Mouse (Mus musculus) R1 (cell line): Measurements from ENCODE around the gene Lama1.
"Not testable (repeated sequence)": the region's sequence is repeated elsewhere in the genome, so short reads cannot be mapped to it uniquely, and the experiment has no call there.

ENCODE experiments used
- DNase-seq: peaks from one replicate; pipeline ENCODE4 v3.0.0-alpha.2; 2018; ENCODE audit warnings: low read depth, low spot score

Gene Lama1

DNA sequence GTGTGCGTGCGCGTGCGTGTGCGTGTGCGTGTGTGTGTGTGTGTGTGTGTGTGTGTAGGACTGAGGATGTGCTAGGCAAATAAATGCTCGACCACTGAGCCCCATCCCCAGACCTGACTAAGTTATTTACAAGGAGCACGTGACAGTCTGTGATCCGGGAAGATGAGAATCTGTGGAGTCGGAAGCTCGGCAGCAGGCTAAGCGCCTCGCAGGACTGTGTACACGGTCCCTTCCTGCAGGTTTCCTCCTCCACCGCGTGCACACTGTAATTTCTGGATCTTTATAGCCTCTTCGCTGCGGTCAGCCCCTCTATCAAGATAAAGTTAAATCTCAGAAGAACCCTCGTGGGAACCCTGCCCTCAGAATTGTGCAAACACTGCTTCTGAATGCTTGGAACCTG is 18.4 kb downstream of the Lama1 start:
- DNase-seq, result peak; percentile 36

DNA sequence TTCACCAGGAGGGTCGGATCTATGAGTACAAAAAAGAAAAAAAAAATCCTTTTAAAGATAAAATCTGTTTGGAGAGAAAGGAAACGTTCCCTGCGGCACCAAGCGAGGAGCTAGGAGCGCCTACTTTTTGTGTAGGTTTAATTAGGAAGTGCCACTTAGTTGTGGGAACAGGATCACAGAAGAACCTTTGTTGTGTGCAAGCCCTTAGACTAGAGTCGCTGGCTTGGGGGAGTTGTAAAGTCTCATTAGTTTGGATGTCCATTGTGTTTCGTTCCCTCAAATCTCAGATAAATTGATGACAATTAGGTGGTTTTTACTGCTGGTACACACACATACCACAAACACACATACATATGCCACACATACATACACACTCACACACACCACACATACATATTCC is 25.0 kb downstream of the Lama1 start:
- DNase-seq, result no peak

DNA sequence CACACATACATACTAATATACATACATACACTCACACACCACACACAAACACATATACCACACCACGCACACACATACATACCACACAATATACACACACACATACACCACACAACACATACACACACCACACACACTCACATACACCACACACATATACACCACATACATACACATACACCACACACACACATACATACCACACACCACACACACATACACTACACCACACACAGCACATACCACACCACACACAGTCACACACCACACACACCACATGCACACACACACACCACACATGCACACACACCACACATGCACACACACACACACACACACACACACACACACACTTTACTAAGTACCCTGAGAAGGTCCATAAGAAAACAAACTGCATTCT is 25.5 kb downstream of the Lama1 start:
- no peak for DNase-seq

DNA sequence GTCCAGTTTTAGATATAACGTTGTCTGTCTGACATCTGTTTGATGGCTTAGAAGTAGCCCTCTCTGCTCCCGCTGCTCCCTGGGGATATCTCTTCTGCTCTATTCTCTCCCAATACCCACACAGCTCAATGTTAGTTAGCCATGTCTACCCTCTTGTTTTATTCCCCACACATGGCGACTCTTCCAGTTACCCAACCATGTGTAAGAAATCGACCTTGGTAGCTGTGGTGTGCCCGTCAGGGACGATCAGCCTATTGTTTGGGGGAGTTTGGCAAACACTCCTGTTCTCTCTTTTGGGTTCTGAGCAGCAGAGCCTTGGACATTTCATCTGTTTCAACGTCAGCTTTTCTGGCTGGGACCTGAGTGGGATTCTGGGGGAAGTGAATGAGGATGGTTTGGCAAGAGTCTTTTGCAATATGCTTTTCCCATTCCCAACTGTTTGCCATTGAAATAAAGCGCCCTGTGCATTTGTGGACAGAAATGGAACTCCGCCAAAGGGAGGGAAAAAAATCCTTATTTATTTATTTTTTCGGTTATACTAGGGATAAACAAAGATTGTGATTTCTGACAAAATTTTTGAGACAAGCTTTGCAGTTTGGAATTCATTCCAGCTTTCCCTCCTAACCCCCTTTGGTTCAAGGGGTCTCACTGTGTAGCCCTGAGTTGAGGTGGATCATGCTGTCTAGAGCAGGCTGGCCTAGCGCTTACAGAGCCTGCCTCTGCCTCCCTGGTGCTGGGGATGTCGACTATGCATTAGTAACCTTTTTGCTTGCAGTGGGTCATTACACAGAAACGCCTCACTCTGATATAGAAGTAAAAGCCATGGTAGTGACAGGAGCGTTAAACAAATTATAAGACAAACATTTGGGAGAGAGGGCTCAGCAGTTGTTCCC is 26.4 kb downstream of the Lama1 start:
- DNase-seq, result no peak

DNA sequence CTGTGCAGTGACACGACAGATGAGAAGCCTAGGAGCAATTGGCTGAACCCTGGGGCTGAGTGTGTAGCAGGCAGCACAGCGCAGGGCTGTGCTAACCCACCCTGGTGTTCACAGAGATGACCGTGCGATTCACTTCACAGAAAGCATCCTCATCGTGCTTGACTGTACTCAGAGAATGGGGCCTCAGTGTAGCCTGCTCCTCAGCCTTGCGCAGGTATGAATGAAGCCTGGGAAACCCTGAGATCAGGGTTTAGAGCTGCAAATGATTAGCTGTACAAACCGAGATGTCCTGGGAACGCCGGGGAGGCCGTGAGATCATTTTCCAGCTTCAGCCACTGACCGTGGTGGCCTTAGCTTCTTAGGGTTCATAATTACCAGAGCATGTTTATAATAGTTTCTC is 29.5 kb downstream of the Lama1 start:
- DNase-seq, result no peak

DNA sequence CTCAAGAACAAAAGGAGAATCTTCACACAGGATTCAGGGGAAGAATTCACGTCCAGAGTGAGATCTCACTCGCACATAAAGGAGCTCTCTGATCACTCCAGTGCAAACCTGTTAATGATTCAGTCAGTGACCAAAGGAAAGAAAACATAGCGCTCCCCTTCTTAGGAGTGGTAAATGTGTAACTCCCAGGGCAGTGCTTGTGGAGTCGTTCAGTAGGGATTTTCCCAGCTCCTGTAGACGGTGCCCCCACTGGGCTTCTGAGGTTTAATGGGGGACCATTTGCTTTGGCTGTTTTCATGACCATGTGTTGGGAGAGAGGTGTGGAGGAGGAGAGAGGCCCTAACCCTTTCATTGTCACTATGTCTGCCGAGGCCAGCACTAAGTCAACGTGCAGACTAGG is 31.7 kb downstream of the Lama1 start:
- DNase-seq, result no peak

DNA sequence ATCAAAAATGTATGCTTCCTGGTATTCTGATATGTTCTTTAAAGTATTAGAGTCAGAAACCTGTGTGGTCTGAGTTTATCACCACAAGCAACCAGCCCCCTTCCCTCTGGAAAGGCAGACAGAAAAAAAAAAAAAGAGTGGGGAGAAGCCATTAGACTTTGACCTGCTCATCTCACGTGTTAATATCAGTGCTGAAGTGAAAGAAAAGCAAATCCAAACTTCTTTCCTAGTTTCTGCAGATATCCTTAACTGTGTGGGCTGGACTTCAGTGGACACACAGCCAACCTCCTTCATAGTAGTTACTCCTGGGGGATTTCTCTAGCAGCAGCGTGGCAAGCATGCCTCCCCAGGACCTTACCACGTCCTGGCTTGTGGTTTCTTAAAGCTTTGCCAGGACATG is 34.0 kb downstream of the Lama1 start:
- no peak for DNase-seq

DNA sequence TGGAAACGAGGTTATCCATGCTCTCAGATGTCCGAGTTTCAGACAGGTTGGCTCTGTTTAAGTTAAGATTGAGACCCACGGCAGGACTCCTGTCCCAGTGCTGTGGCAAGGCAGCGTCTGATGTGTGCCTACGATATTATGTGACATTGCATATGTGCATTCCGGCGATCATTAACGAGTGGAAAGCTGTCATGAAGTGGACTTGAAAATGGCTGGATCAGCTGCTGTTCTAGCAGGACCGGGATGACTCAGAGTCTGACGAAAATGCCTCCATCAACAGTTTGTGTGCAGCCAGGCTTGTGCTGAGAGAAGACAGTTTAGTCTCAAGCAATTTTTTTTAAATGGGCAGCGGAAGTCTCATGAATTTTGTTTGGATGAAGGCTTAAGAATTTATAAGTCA is 34.9 kb downstream of the Lama1 start:
- DNase-seq, result no peak

DNA sequence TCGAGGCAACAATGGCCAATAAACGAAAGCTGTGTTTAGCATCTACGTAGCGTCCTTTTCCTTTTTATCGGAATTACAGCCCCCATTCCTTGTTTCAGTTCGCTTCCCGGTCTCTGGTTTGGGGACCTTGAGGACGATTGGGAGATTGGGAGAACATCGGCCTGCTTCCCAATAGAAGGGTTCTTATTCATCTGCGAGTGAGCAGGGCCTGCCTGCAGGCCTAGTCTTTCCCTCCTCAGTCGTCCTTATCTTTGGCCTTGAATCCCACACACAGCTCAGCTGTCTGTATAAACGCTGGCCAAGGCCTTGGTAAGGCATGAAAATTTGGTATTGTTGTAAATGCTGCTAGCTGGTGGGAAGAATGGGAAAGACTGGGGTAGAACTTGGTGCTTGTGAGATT is 36.5 kb downstream of the Lama1 start:
- no peak for DNase-seq

DNA sequence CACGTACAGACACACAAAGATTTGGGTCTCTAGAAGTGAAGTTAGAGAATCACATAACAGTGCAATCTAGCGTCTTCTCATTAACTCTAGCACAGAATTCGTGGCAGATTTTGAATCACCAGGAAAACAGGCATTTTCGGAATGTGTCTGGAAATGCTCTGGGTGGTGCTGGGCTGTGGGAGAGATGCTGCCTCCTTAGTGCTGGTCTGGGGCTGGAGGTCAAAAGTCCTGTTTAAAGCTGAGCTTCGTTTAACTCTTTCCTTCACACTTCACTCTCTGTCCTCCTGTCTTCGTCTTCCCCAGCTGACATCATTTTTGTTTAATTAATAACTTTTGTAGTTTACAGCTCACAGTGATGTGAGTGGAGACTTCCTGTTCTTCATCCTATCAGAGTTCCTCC is 38.7 kb downstream of the Lama1 start:
- no peak for DNase-seq

DNA sequence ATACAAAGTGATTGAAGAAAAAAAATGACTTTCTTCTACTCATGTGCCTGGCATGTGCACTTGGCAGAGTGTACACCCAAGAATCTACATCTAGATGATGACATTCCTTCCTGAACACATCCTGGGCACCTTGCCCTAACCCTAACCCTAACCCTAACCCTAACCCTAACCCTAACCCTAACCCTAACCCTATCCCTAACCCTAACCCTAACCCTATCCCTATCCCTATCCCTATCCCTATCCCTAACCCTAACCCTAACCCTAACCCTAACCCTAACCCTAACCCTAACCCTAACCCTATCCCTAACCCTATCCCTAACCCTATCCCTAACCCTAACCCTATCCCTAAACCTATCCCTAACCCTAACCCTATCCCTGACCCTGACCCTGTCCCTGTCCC is 44.2 kb downstream of the Lama1 start:
- DNase-seq, result not testable (repeated sequence)

DNA sequence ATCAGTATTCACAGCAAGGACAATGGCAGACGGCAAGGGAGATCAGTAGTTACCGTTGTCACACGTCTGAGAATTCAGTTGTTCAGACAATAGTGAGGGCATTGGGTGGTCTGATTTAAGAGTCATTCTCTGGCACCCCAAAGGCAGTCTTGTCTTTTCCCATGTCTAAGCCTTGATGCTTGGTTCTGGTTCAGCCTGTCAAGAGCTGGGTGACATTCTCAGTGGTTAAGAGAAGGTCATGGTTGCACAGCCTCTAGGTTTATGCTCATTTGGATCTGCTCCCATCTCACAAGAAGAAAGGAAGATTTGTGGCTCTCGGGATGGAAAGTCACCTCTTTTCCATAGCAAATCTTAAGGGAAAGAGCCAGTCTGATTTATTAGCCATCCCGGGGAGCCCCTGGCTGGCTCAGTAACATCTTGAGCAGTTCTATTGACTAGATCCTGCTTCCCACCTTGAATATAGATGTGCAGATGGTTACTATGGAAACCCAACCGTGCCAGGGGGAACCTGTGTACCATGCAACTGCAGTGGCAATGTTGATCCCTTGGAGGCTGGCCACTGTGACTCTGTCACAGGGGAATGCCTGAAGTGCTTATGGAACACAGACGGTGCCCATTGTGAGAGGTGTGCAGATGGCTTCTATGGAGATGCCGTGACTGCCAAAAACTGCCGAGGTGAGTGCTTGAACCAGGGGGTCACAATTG is 67.3 kb downstream of the Lama1 start:
- peak; percentile 30 for DNase-seq

DNA sequence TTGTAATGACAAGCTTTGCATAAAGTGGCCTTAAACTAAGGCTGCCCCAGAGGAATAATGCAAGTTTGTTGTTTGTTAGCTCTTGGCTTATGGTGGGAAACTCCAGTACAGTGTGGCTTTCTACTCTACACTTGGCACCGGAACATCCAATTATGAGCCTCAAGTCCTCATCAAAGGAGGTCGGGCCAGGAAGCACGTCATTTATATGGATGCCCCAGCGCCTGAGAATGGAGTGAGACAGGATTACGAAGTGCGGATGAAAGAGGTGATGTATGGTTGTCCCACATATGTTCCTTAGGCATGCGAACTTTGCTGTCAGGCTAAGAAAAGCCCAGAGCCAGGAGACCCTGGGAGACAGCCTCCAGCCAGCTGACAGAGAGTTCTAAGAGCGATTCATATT is 76.5 kb downstream of the Lama1 start:
- DNase-seq, result no peak

DNA sequence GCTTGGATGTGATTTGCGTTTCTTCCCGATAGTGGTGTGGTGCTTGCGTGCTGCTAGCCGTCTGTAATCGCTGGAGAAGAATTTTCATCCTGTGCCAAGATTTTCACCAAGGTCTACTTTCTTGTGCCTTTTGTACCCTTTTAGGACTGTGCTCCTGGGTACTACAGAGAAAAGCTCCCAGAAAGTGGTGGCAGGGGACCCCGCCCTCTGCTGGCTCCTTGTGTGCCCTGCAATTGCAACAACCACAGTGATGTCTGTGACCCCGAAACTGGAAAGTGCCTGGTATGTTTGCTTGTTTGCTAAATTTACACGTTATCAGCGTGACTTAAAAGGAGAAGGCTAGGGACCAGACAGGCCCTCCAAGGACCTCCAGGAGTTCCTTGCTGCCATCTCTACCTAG is 79.7 kb downstream of the Lama1 start:
- peak; percentile 47 for DNase-seq

DNA sequence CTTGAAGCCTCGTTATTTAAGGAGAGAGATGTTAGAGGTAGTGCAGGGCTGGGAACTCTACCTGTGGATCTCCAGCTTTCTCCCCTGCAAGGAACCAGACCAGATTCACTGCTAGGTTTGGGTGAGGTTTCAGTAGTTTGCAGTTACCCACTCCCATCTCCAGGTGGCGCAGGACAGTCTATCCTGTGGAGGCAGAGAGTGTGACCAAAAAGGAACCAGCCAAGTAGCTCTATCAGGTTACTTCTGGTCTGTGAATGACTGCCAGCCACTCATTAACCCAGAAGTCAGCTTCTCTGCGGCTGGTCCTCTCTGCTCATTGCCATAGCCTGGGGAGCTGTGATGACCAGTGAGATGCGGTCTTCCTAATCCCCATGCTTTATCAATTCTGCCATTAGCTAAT is 82.8 kb downstream of the Lama1 start:
- peak; percentile 74 for DNase-seq

DNA sequence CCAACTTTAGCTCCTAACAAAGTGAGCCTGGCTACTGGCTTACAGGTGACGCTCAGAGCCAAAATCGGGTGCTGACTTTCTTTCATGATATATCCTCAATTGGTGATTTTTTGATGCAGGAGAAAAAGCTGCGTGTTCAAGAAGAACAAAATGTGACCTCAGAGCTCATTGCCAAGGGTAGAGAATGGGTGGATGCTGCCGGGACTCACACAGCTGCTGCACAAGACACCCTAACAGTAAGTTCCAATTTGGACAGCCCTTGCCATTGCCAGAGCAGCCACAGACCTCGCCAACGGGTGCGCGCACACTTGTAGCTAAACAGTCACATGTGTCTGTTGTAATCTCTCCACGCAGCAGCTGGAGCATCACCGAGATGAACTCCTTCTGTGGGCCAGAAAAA is 94.0 kb downstream of the Lama1 start:
- no peak for DNase-seq

DNA sequence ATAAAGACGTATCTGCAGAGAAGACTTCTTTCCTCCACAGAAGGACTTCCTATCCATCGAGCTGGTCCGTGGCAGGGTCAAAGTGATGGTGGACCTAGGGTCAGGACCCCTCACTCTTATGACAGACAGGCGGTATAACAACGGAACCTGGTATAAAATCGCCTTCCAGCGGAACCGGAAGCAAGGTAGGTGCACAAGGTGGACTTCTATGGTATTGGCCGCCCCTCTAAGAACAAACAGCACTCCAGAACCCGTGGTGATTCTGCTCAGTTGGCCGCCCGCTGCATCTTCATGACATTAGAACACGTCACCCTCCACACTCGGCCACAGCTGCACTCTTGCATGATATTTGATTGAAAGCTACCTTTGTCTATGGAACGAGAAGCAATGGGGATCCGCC is 112.1 kb downstream of the Lama1 start:
- no peak for DNase-seq

DNA sequence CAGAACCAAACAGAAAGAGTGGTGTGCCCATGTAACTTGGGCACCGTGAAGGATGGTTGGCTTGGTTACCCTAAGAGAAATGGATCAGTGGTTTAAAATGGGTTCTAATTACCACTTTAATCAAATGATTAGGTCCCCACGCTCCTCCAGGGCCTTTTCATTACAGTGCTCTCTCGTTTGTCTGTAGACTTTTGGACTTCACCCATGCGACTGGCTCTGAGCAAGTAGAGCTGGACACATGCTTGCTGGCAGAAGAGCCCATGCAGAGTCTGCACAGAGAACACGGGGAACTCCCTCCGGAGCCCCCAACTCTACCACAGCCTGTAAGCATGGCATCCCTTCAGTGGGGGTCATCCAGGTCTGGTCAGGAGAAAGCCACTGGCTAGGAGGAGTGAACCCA is 116.6 kb downstream of the Lama1 start:
- DNase-seq, result no peak

DNA sequence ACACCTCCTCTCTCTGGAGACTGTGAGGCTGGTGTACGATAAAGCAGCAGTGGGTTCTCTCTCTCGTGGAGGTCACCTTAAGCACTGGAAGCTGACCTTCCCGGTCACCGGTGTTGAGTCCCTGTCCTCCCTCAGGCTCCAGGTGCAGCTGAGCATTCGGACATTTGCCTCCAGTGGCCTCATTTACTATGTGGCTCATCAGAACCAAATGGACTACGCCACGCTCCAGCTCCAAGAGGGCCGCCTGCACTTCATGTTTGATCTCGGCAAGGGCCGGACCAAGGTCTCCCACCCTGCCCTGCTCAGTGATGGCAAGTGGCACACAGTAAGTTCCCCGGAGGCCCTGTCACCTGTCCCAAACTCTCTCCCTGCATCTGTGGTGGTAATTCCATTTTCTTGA is 118.7 kb downstream of the Lama1 start:
- no peak for DNase-seq

DNA sequence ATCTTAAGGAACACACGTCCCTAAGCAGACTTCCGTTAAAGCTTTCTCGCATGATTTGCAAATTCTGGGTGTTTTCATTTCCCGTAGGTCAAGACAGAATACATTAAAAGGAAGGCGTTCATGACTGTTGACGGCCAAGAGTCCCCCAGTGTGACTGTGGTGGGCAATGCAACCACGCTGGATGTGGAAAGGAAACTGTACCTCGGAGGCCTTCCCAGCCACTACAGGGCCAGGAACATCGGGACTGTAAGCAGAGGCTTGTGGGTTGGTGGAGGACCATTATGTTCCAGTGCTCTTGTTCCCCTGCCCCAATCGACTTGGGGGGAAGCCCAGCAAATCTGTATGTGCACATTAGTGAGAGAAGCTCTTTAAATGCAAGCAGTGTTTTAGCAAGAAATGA is 119.9 kb downstream of the Lama1 start:
- no peak for DNase-seq

DNA sequence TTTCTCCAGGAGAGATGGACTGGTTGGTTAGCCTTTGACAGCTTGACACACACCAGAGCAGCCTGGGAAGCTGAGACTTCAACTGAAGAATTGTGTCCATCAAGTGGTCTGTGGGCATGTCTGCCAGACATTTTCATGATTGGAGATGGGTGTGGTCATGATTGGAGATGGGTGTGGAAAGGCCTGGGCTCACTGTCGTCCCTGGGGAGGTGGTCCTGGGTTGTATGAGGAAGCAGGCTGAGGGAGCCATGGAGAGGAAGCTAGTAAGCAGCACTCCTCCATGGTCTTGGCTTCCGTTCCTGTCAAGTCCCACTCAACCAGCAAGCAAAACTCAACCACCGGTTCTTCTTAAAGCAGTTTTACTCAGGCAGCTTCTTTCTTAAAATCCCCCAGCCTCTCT is 130.4 kb downstream of the Lama1 start:
- DNase-seq, result no peak

DNA sequence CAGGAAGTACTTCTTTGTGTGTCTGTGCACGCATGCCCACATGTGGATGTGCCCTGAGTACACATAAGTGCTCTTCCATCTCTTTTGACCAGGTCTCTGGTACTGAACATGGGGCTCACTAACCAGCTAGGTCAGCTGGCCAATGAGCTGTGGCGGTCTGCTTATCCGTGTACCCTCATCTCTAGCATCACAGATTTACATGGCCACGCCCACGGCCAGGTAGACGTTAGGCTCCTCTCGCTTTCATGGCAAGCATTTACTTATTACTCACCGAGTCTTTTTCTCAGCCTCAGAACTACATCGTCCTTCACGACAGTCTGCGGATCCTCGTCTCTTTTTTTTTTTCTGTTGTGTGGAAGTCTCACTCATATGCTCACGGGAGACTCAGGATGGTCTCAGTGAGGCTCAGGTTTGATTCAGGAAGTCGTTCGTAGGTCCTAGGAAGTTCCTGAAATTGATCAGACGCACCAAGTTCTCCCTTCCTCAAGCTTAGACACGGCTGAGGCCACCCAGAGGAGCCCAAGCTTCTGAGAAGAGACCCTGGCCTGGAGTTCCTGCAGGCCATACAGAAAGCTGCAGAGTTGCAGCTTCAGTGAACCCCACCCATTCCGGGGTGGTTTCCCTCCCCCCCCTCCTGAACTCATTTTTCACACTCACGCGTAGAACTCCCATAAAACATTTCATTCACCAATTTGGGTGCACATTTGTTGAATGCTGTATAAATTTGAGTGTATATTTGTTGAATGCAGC is 139.3 kb downstream of the Lama1 start:
- no peak for DNase-seq
